Mouse (Mus musculus) midbrain, embryonic 15.5 days (tissue): Measurements from ENCODE around the gene Atp2a3. TPM values are rescaled to one million over a fixed set of nuclear protein-coding genes. Genes with fewer than 3 reads are reported as not detected.

Experiments
- ATAC-seq: fragments of 200-750 bp; cut with Nextera tagmentation; replicated peaks from 2 replicates; pipeline ENCODE4 v1.8.0; 2017; ENCODE audit warnings: moderate TSS enrichment
- H3K27ac ChIP-seq: fragments of 300-500 bp; sonication (generic); 2 replicates; pipeline ENCODE4 v1.5.1; 2015; ENCODE audit warnings: mild to moderate bottlenecking, inconsistent platforms
- H3K27me3 ChIP-seq: fragments of 300-500 bp; sonication (generic); replicated peaks from 2 replicates; pipeline ENCODE4 v1.6.1; 2015; ENCODE audit warnings: inconsistent platforms
- H3K36me3 ChIP-seq: fragments of 300-500 bp; sonication (generic); replicated peaks from 2 replicates; pipeline ENCODE4 v1.6.1; 2015; ENCODE audit warnings: inconsistent platforms
- H3K4me1 ChIP-seq: fragments of 300-500 bp; sonication (generic); 2 replicates; pipeline ENCODE4 v1.6.1; 2015; ENCODE audit warnings: inconsistent platforms
- H3K4me2 ChIP-seq: fragments of 300-500 bp; sonication (generic); 2 replicates; pipeline ENCODE4 v1.6.1; 2015; ENCODE audit warnings: inconsistent platforms, mild to moderate bottlenecking, moderate library complexity
- H3K4me3 ChIP-seq: fragments of 300-500 bp; sonication (generic); 2 replicates; pipeline ENCODE4 v1.5.1; 2015; ENCODE audit warnings: mild to moderate bottlenecking, inconsistent platforms
- H3K9ac ChIP-seq: fragments of 300-500 bp; sonication (generic); 2 replicates; pipeline ENCODE4 v1.6.1; 2015; ENCODE audit warnings: mild to moderate bottlenecking, inconsistent platforms
- H3K9me3 ChIP-seq: fragments of 300-500 bp; sonication (generic); 2 replicates; pipeline ENCODE4 v1.6.1; 2016; ENCODE audit warnings: inconsistent platforms
- WGBS: fragments of 180-500 bp; shearing (Covaris S2); methylation state at CpG from one replicate; pipeline ENCODE4 v1.1.7; 2015; ENCODE audit warnings: mixed read lengths; 5-methylcytosine and 5-hydroxymethylcytosine counted together
- polyA plus RNA-seq: library from polyadenylated mRNA; unstranded; fragments of >200 nt; fragmentation: Nextera tagmentation; extraction: Ambion mirVana; gene quantifications from 2 replicates; pipeline ENCODE4 v1.2.1, GENCODE M21; 2015

The Atp2a3 gene
- polyA plus RNA-seq, 1 experiment from 2014 or later: 1.1 TPM

GRCm38 (mm10) chr11:72946560-72947119 lies 14.3 kb upstream of the Atp2a3 start:
- Histone ChIP-seq H3K4me3 (no peak overlapping the region), H3K4me1 (no peaks in the 10 kb centered on the region), H3K27me3 (no peaks in the 10 kb centered on the region), H3K9ac (no peak overlapping the region), H3K9me3 (no peaks in the 10 kb centered on the region), H3K36me3 (no peaks in the 10 kb centered on the region), H3K4me2 (no peak overlapping the region), H3K27ac (no peak overlapping the region)
- 49% methylated on average over 6 of the region's 6 CpGs for WGBS
- ATAC-seq: no peak

- WGBS: 54% methylated on average over 11 of the region's 11 CpGs
- Histone ChIP-seq H3K4me1 (no peaks in the 10 kb centered on the region), H3K4me3 (no peak overlapping the region), H3K4me2 (no peak overlapping the region), H3K36me3 (no peaks in the 10 kb centered on the region), H3K9me3 (no peaks in the 10 kb centered on the region), H3K27me3 (no peaks in the 10 kb centered on the region), H3K9ac (no peak overlapping the region), H3K27ac (no peak overlapping the region)
- ATAC-seq: no peak
Measured at GRCm38 (mm10) chr11:72947840-72948239, 13.1 kb upstream of the Atp2a3 start.

- no peaks in the 10 kb centered on the region for H3K4me1 ChIP-seq
- no peak overlapping the region for H3K4me3 ChIP-seq
- no peaks in the 10 kb centered on the region for H3K9me3 ChIP-seq
- H3K36me3 ChIP-seq: no peaks in the 10 kb centered on the region
- ATAC-seq: no peak
- WGBS: 80% methylated on average over 7 of the region's 7 CpGs
- H3K27me3 ChIP-seq: no peaks in the 10 kb centered on the region
- no peak overlapping the region for H3K9ac ChIP-seq
- no peak overlapping the region for H3K4me2 ChIP-seq
- no peak overlapping the region for H3K27ac ChIP-seq
Measured at GRCm38 (mm10) chr11:72948254-72948653, 12.7 kb upstream of the Atp2a3 start.

- Histone ChIP-seq H3K4me3 (no peak overlapping the region), H3K4me2 (no peak overlapping the region), H3K27me3 (no peaks in the 10 kb centered on the region), H3K9me3 (no peaks in the 10 kb centered on the region), H3K36me3 (no peaks in the 10 kb centered on the region), H3K9ac (no peak overlapping the region), H3K27ac (no peak overlapping the region), H3K4me1 (no peaks in the 10 kb centered on the region)
- no peak for ATAC-seq
- WGBS: 73% methylated on average over 22 of the region's 22 CpGs
Measured at GRCm38 (mm10) chr11:72951137-72952000, 9.6 kb upstream of the Atp2a3 start.

- Histone ChIP-seq H3K4me2 (no peak overlapping the region), H3K36me3 (no peaks in the 10 kb centered on the region), H3K27me3 (no peaks in the 10 kb centered on the region), H3K4me3 (no peak overlapping the region), H3K9me3 (no peaks in the 10 kb centered on the region), H3K4me1 (no peaks in the 10 kb centered on the region), H3K27ac (no peak overlapping the region), H3K9ac (no peak overlapping the region)
- ATAC-seq: no peak
- 57% methylated on average over 3 of the region's 3 CpGs for WGBS
Measured at GRCm38 (mm10) chr11:72952226-72952625, 8.7 kb upstream of the Atp2a3 start.

- Histone ChIP-seq H3K9ac (no peak overlapping the region), H3K9me3 (no peaks in the 10 kb centered on the region), H3K36me3 (no peaks in the 10 kb centered on the region), H3K4me2 (no peak overlapping the region), H3K27me3 (no peaks in the 10 kb centered on the region), H3K4me3 (no peak overlapping the region), H3K4me1 (no peaks in the 10 kb centered on the region), H3K27ac (no peak overlapping the region)
- WGBS: 93% methylated on average over 6 of the region's 6 CpGs
- ATAC-seq: no peak
Measured at GRCm38 (mm10) chr11:72952697-72953096, 8.3 kb upstream of the Atp2a3 start.

GRCm38 (mm10) chr11:72953116-72953439 lies 7.9 kb upstream of the Atp2a3 start:
- no peaks in the 10 kb centered on the region for H3K9me3 ChIP-seq

GRCm38 (mm10) chr11:72953440-72954151 lies 7.4 kb upstream of the Atp2a3 start:
- WGBS: 88% methylated on average over 4 of the region's 4 CpGs
- Histone ChIP-seq H3K4me1 (no peaks in the 10 kb centered on the region), H3K36me3 (no peaks in the 10 kb centered on the region), H3K27me3 (no peaks in the 10 kb centered on the region; the same call in 1 of the 2 replicates), H3K9me3 (no peaks in the 10 kb centered on the region), H3K4me3 (no peak overlapping the region), H3K9ac (no peak overlapping the region), H3K4me2 (no peak overlapping the region), H3K27ac (no peak overlapping the region)
- no peak for ATAC-seq

More at GRCm38 (mm10) chr11:72953116-72953439, 7.9 kb upstream of the Atp2a3 start:
- H3K27me3 ChIP-seq: no peaks in the 10 kb centered on the region
- no peak for ATAC-seq
- H3K36me3 ChIP-seq: no peaks in the 10 kb centered on the region
- H3K27ac ChIP-seq: no peak overlapping the region
- 84% methylated on average over 1 of the region's 1 CpGs for WGBS
- H3K4me1 ChIP-seq: no peaks in the 10 kb centered on the region
- no peak overlapping the region for H3K9ac ChIP-seq
- no peak overlapping the region for H3K4me2 ChIP-seq
- no peak overlapping the region for H3K4me3 ChIP-seq

GRCm38 (mm10) chr11:72954216-72954615 lies 6.8 kb upstream of the Atp2a3 start:
- Histone ChIP-seq H3K4me3 (no peak overlapping the region), H3K9ac (no peak overlapping the region), H3K27me3 (peaks cover 5% of the 10 kb centered on the region), H3K9me3 (no peaks in the 10 kb centered on the region), H3K36me3 (no peaks in the 10 kb centered on the region), H3K4me2 (no peak overlapping the region), H3K4me1 (no peaks in the 10 kb centered on the region), H3K27ac (no peak overlapping the region)
- ATAC-seq: no peak
- WGBS: 84% methylated on average over 4 of the region's 4 CpGs

GRCm38 (mm10) chr11:72955339-72955974 lies 5.5 kb upstream of the Atp2a3 start:
- peaks cover 17% of the 10 kb centered on the region for H3K27me3 ChIP-seq
- ATAC-seq: no peak
- 79% methylated on average over 5 of the region's 5 CpGs for WGBS
- no peaks in the 10 kb centered on the region for H3K9me3 ChIP-seq
- H3K27ac ChIP-seq: no peak overlapping the region
- no peak overlapping the region for H3K4me3 ChIP-seq
- no peaks in the 10 kb centered on the region for H3K4me1 ChIP-seq
- no peak overlapping the region for H3K4me2 ChIP-seq
- H3K36me3 ChIP-seq: no peaks in the 10 kb centered on the region
- no peak overlapping the region for H3K9ac ChIP-seq

- Histone ChIP-seq H3K9me3 (no peaks in the 10 kb centered on the region), H3K27me3 (peaks cover 34% of the 10 kb centered on the region), H3K9ac (no peak overlapping the region), H3K4me1 (peaks cover 7% of the 10 kb centered on the region), H3K27ac (no peak overlapping the region), H3K36me3 (no peaks in the 10 kb centered on the region), H3K4me3 (no peak overlapping the region), H3K4me2 (no peak overlapping the region)
- ATAC-seq: no peak
- 66% methylated on average over 2 of the region's 2 CpGs for WGBS
Measured at GRCm38 (mm10) chr11:72957318-72957717, 3.7 kb upstream of the Atp2a3 start.

GRCm38 (mm10) chr11:72959924-72960679 lies 867 bp upstream of the Atp2a3 start:
- H3K9me3 ChIP-seq: no peaks in the 10 kb centered on the region

More at GRCm38 (mm10) chr11:72959924-72960679, 867 bp upstream of the Atp2a3 start:
- WGBS: 14% methylated on average over 15 of the region's 15 CpGs
- no peak overlapping the region for H3K4me3 ChIP-seq
- peaks cover 7% of the 10 kb centered on the region for H3K4me1 ChIP-seq
- no peak overlapping the region for H3K27ac ChIP-seq
- ATAC-seq: no peak
- no peak overlapping the region for H3K4me2 ChIP-seq
- H3K36me3 ChIP-seq: no peaks in the 10 kb centered on the region
- H3K9ac ChIP-seq: no peak overlapping the region
- peaks cover 47% of the 10 kb centered on the region for H3K27me3 ChIP-seq
